Mouse (Mus musculus) gastrocnemius, postnatal 4 days (tissue): ENCODE data around the gene Gusb. TPM values are rescaled to one million over a fixed set of nuclear protein-coding genes. Genes with fewer than 3 reads are reported as not detected.

Experiments used
- DNase-seq, 2 experiments: peaks; one replicate each; pipeline ENCODE4 v3.0.0; 2021 to 2022; ENCODE audit warnings: low spot score in 2 of 2, mixed read lengths in 2 of 2
- total RNA-seq, 2 experiments: library from RNA; stranded (reverse); gene quantifications; 2 replicates each; pipeline ENCODE4 v1.2.3; 2021

The Gusb gene
- total RNA-seq, 2 experiments from 2014 or later, result 25.1 to 28.6 TPM

GRCm38 (mm10) chr5:129977768-129978167 is 25.1 kb downstream of the Gusb start:
- DNase-seq, result no peak

- DNase-seq, result no peak
Observed at GRCm38 (mm10) chr5:129974866-129975311, 28.0 kb downstream of the Gusb start.

- DNase-seq, result no peak
Observed at GRCm38 (mm10) chr5:129974354-129974753, 28.5 kb downstream of the Gusb start.

GRCm38 (mm10) chr5:129971491-129971890 is 31.4 kb downstream of the Gusb start:
- no peak for DNase-seq

- DNase-seq, result no peak
Observed at GRCm38 (mm10) chr5:129968417-129968816, 34.4 kb downstream of the Gusb start.

- no peak for DNase-seq
Observed at GRCm38 (mm10) chr5:129966448-129966847, 36.4 kb downstream of the Gusb start.

GRCm38 (mm10) chr5:129963224-129963623 is 39.6 kb downstream of the Gusb start:
- no peak for DNase-seq

GRCm38 (mm10) chr5:129955792-129956191 is 47.1 kb downstream of the Gusb start:
- DNase-seq, result no peak

- no peak for DNase-seq
Observed at GRCm38 (mm10) chr5:129954473-129955254, 48.2 kb downstream of the Gusb start.

GRCm38 (mm10) chr5:129952143-129952542 is 50.7 kb downstream of the Gusb start:
- no peak for DNase-seq

GRCm38 (mm10) chr5:129947528-129948033 is 55.3 kb downstream of the Gusb start:
- DNase-seq, result no peak

- no peak for DNase-seq
Observed at GRCm38 (mm10) chr5:129943402-129943801, 59.4 kb downstream of the Gusb start.

- peak; percentile 25 to 28 for DNase-seq
Observed at GRCm38 (mm10) chr5:129942073-129942939, 60.5 kb downstream of the Gusb start.

- peak; percentile 98 to 99 for DNase-seq
Observed at GRCm38 (mm10) chr5:129941495-129942045, 61.3 kb downstream of the Gusb start, which contains the start of gene Vkorc1l1. Gene Vkorc1l1, plus strand, starts transcription at chr5:129941970.

- DNase-seq, result no peak
Observed at GRCm38 (mm10) chr5:129940736-129941494, 61.9 kb downstream of the Gusb start.

- no peak for DNase-seq
Observed at GRCm38 (mm10) chr5:129940281-129940680, 62.6 kb downstream of the Gusb start.
